In the genomic region with DNA sequence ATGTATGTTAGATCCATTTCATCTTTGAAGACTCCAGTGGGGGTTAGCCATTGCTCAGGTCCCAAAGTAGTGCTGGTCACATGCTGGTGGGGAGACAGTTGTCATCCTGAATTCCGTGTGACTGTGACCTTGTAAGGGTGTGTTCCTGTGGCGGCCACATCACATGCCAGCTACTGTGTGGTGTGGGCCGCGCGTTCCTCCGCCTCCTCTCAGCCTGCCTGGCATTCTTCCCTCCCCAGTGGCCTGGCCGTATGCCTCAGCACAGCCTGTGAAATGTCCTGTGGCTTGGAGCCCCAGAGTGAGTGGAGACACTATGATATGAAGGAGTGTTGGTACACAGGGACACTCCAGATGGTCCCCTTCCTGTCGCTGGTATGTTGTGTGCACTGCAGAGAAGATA, we compare ENCODE assay signal across 10 mouse cellular contexts. TPM values are rescaled to one million over a fixed set of nuclear protein-coding genes. Genes with fewer than 3 reads are reported as not detected.
DNase-seq lines count a peak whose midpoint lies in the region; ATAC-seq and TF ChIP-seq lines count a peak whose summit lies in the region.
"Had no signal": no experiment of that assay in that cellular context is flagged by ENCODE, and none has a peak within 500 bp of the region (broad histone marks: within the 10 kb centered on the region; RNA-seq: fewer than 3 reads in every experiment).

No protein-coding gene starts in this region.

- no peaks in the 10 kb centered on the region for H3K27me3 ChIP-seq in kidney, embryonic 14.5 days (ENCODE audit: control insufficient read depth, insufficient read depth, low read length)
- H3K27me3 ChIP-seq in heart, embryonic 13.5 days (replicated peaks) = no peaks in the 10 kb centered on the region
- no peaks in the 10 kb centered on the region for H3K27me3 ChIP-seq in intestine, embryonic 15.5 days (replicated peaks)
- no peaks in the 10 kb centered on the region; the same call in 1 of the 2 replicates for H3K27me3 ChIP-seq in forebrain, embryonic 16.5 days (replicated peaks; ENCODE audit: control insufficient read depth, insufficient read depth, low read length)
- H3K27me3 ChIP-seq: embryonic facial prominence, embryonic 13.5 days; limb, embryonic 12.5 days had no signal

- H3K36me3 ChIP-seq in kidney, embryonic 14.5 days (ENCODE audit: control insufficient read depth, insufficient read depth, low read length) = no peaks in the 10 kb centered on the region; the same call in 1 of the 2 replicates
- H3K36me3 ChIP-seq in heart, embryonic 13.5 days = no peaks in the 10 kb centered on the region
- H3K36me3 ChIP-seq in intestine, embryonic 15.5 days = no peaks in the 10 kb centered on the region
- H3K36me3 ChIP-seq in forebrain, embryonic 16.5 days (ENCODE audit: control insufficient read depth, insufficient read depth) = no peaks in the 10 kb centered on the region

- no peak overlapping the region for H3K27ac ChIP-seq in kidney, embryonic 14.5 days (ENCODE audit: low read depth, low read length)
- peak overlapping the region; percentile 92 for H3K27ac ChIP-seq in heart, embryonic 13.5 days (replicated peaks)
- H3K27ac ChIP-seq in left cerebral cortex, adult 2 months = no peak overlapping the region
- no peak overlapping the region for H3K27ac ChIP-seq in intestine, embryonic 15.5 days
- H3K27ac ChIP-seq in forebrain, embryonic 16.5 days (ENCODE audit: low read length) = no peak overlapping the region
- H3K27ac ChIP-seq: limb, embryonic 12.5 days had no signal

- TF ChIP-seq CTCF in left cerebral cortex, adult 2 months (IDR thresholded peaks at IDR 0.05) = no peak

- no peak overlapping the region for H3K4me3 ChIP-seq in kidney, embryonic 14.5 days (ENCODE audit: low read length)
- no peak overlapping the region for H3K4me3 ChIP-seq in heart, embryonic 13.5 days
- no peak overlapping the region for H3K4me3 ChIP-seq in left cerebral cortex, adult 2 months
- no peak overlapping the region for H3K4me3 ChIP-seq in intestine, embryonic 15.5 days (replicated peaks)
- H3K4me3 ChIP-seq in forebrain, embryonic 16.5 days (replicated peaks; ENCODE audit: low read length) = no peak overlapping the region
- H3K4me3 ChIP-seq: embryonic facial prominence, embryonic 13.5 days; limb, embryonic 12.5 days had no signal

- no peak overlapping the region for H3K9ac ChIP-seq in kidney, embryonic 14.5 days (ENCODE audit: low read depth, low read length)
- H3K9ac ChIP-seq in heart, embryonic 13.5 days = no peak overlapping the region
- no peak overlapping the region for H3K9ac ChIP-seq in intestine, embryonic 15.5 days
- no peak overlapping the region for H3K9ac ChIP-seq in forebrain, embryonic 16.5 days (replicated peaks; ENCODE audit: low read depth, low read length)
- H3K9ac ChIP-seq: embryonic facial prominence, embryonic 13.5 days; limb, embryonic 12.5 days had no signal

- ATAC-seq in kidney, embryonic 14.5 days (ENCODE audit: low FRiP score, low TSS enrichment) = no peak
- ATAC-seq in heart, embryonic 13.5 days (ENCODE audit: extremely low read depth, insufficient number of reproducible peaks, low FRiP score, low TSS enrichment) = peak; percentile 45; the same call in 1 of the 2 replicates
- ATAC-seq in intestine, embryonic 15.5 days = no peak
- ATAC-seq in forebrain, embryonic 16.5 days = no peak

- 85% methylated on average over 8 of the region's 8 CpGs for WGBS in kidney, embryonic 14.5 days
- 24% methylated on average over 8 of the region's 8 CpGs for WGBS in heart, embryonic 13.5 days
- 80% methylated on average over 8 of the region's 8 CpGs for WGBS in intestine, embryonic 15.5 days
- 75% methylated on average over 8 of the region's 8 CpGs for WGBS in forebrain, embryonic 16.5 days

- H3K9me3 ChIP-seq in kidney, embryonic 14.5 days (ENCODE audit: control insufficient read depth, low read length) = no peaks in the 10 kb centered on the region
- H3K9me3 ChIP-seq in heart, embryonic 13.5 days = no peaks in the 10 kb centered on the region
- no peaks in the 10 kb centered on the region for H3K9me3 ChIP-seq in intestine, embryonic 15.5 days
- H3K9me3 ChIP-seq in forebrain, embryonic 16.5 days (ENCODE audit: control insufficient read depth, low read length) = no peaks in the 10 kb centered on the region
- H3K9me3 ChIP-seq: embryonic facial prominence, embryonic 13.5 days; limb, embryonic 12.5 days had no signal

- intact Hi-C loops in left cerebral cortex, adult 2 months (cut with DNase I) = no loop called here

- H3K4me2 ChIP-seq in kidney, embryonic 14.5 days (replicated peaks; ENCODE audit: low read depth, low read length) = no peak overlapping the region
- H3K4me2 ChIP-seq in heart, embryonic 13.5 days = no peak overlapping the region
- no peak overlapping the region for H3K4me2 ChIP-seq in intestine, embryonic 15.5 days (replicated peaks)
- H3K4me2 ChIP-seq in forebrain, embryonic 16.5 days (ENCODE audit: low read length) = no peak overlapping the region
- H3K4me2 ChIP-seq: embryonic facial prominence, embryonic 13.5 days; limb, embryonic 12.5 days had no signal

- H3K4me1 ChIP-seq in kidney, embryonic 14.5 days (ENCODE audit: control insufficient read depth, insufficient read depth, low read length) = peaks cover 61% of the 10 kb centered on the region
- peaks cover 95% of the 10 kb centered on the region for H3K4me1 ChIP-seq in heart, embryonic 13.5 days
- peaks cover 49% of the 10 kb centered on the region for H3K4me1 ChIP-seq in intestine, embryonic 15.5 days (replicated peaks)
- peaks cover 25% of the 10 kb centered on the region for H3K4me1 ChIP-seq in forebrain, embryonic 16.5 days (replicated peaks; ENCODE audit: control insufficient read depth, insufficient read depth, low read length)

- DNase-seq in kidney, adult 18-20 months = peak; percentile 71
- DNase-seq in cerebellum, adult 8-10 months = peak; percentile 88
- peak; percentile 28 to 36 for DNase-seq in left cerebral cortex, adult 2 months (ENCODE audit: extremely low spot score in 1 of 2, low spot score in 2 of 2)
- peak; percentile 76 for DNase-seq in testis, postnatal 10 days (ENCODE audit: low spot score)

RNA-seq across cellular contexts. Expression of gene Umps, which starts 29.3 kb away (rescaled TPM):
- 49.7 and 72.2 TPM in 2 replicates for polyA plus RNA-seq in kidney, embryonic 14.5 days (2014; fragmentation: Nextera tagmentation; extraction: Ambion mirVana)
- polyA plus RNA-seq in heart, embryonic 13.5 days (2015; fragmentation: Nextera tagmentation; extraction: Ambion mirVana) = 32.9 and 33.4 TPM in 2 replicates
- total RNA-seq in left cerebral cortex, adult 2 months (2021) = 10 to 100 TPM; 14.4 to 15.0 TPM
- polyA plus RNA-seq in intestine, embryonic 15.5 days (2015; fragmentation: Nextera tagmentation; extraction: Ambion mirVana) = 55.9 and 56.0 TPM in 2 replicates
- 30.9 and 32.6 TPM in 2 replicates for polyA plus RNA-seq in forebrain, embryonic 16.5 days (2015; fragmentation: Nextera tagmentation; extraction: Ambion mirVana)

Comparison
In these comparisons a context has a peak if more than half of its experiments do, and no peak if none do; other contexts are left out.
1. DNase-seq: peak in every context shown above with its lines; median percentile 88 in cerebellum, adult 8-10 months; 76 in testis, postnatal 10 days; 71 in kidney, adult 18-20 months; 32 in left cerebral cortex, adult 2 months.